Mouse (Mus musculus) olfactory bulb, adult 2 months (tissue): Measurements from ENCODE around the gene Piwil1.

Experiments used
- CTCF ChIP-seq: fragments of 200-500 bp; IDR thresholded peaks from 2 replicates; pipeline ENCODE4 v1.5.1; 2012; ENCODE audit warnings: low read depth, mild to moderate bottlenecking, low read length, moderate library complexity; ENCODE audit not compliant: insufficient read depth
- POLR2A ChIP-seq: fragments of 200-500 bp; IDR thresholded peaks from 2 replicates; pipeline ENCODE4 v1.6.1; 2012; ENCODE audit warnings: mild to moderate bottlenecking, low read depth, low read length, moderate library complexity; ENCODE audit not compliant: insufficient read depth

DNA sequence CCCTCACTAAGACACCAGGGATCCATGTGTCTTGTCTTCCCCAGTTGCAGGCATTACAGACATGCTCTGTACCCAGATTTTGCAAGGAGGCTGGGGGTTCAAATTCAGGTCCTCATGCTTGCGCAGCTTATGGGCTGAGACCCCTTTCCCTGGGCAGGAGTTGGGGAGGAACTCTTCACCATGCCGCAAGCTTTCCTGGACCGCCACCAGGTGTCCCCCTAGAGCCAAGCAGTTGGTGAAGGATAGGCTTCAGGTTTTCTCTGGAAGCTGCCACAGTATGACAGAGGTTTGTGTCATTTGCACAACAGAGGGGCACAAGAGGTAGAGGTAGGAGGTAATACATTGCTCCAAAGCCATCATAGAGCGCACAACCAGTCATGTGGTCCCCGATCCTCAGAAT, 28.3 kb downstream of the Piwil1 start:
- peak; percentile 61; the same call in 1 of the 2 replicates for TF ChIP-seq CTCF
- TF ChIP-seq POLR2A = no peak
